Mouse (Mus musculus) activated CD4-positive, CD25-positive, alpha-beta regulatory T cell, adult 4 months (primary cell): ENCODE results near the gene Smarcc1. TPM values are rescaled to one million over a fixed set of nuclear protein-coding genes. Genes with fewer than 3 reads are reported as not detected.
"Not testable (repeated sequence)": the region's sequence is repeated elsewhere in the genome, so short reads cannot be mapped to it uniquely, and the experiment has no call there.

Experiments used
- ATAC-seq: one replicate; pipeline ENCODE4 v1.8.0; 2017
- polyA plus RNA-seq, 2 experiments: library from polyadenylated mRNA; unstranded; fragments of 100-300 nt; shearing (Covaris generic); gene quantifications; one replicate each; pipeline ENCODE4 v1.2.1; 2017

Smarcc1 gene
- polyA plus RNA-seq, 2 experiments from 2014 or later = 30.7 to 34.5 TPM

DNA sequence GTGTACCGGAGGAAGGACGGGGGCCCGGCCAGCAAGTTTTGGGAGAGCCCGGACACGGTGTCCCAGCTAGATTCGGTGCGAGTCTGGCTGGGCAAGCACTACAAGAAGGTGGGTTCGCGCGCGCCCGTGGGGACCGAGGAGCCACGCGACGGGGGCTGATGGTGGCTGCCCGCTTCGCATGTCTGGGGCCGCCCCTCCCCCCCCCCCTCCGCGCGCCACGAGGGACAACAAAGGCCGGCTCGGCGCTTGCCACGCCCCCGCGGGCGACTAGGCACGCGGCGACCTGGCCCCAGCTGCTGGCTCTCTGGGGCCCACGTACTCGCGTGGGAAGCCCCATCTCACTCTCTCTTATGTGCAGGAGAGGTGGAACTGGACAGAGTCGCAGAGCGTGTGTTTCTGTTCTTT is 14.7 kb downstream of the Smarcc1 start:
- peak; percentile 33 for ATAC-seq

DNA sequence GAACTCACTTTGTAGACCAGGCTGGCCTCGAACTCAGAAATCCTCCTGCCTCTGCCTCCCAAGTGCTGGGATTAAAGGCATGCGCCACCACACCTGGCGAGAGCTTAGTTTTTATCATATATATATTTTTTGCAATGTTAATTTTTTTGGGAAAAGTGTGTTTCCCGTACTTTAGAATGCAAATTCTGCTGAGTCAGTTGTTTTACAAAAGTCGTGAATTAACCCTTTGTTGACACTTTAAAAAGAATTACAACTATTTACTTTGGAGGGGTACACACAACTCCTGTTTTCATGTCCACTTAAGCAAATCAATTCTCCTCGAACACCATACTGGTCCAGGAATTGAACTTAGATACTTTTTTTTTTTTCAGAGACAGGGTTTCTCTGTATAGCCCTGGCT is 15.4 kb downstream of the Smarcc1 start:
- no peak for ATAC-seq

DNA sequence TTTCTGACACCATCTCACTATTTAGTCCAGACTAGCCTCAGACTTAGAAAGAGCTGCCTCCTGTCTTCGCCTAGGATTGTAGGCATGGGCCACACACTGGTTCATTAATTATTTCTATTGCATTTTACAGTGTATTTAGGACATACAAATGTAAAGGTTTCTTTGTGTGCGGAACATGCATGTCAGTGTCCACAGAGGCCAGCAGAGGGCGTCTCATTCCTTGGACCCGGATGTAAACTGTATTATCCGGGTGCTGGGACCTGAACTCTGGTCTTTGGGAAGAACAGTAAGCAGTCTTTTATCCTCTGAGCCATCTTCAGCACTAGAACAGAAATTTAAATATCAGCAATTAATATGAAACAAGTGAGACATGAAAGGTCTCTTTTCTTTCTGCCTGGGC is 16.7 kb downstream of the Smarcc1 start:
- ATAC-seq = no peak

DNA sequence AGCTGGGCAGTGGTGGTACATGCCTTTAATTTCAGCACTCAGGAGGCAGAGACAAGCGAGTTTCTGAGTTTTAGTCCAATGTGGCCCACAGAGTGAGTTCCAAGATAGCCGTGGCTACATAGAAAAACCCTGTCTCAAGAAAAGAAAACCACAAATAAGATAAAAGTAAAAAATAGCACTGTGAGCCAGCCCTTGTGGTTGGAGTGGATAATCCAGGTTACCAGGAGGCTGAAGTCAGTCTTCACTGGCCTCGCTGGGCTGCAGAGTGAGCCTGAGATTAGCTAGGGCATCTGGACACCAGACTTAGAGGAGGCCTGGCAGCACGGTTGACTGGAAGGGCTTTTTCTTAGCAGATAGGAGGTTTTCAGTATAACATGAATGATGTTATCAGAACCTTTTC is 21.6 kb downstream of the Smarcc1 start:
- no peak for ATAC-seq

DNA sequence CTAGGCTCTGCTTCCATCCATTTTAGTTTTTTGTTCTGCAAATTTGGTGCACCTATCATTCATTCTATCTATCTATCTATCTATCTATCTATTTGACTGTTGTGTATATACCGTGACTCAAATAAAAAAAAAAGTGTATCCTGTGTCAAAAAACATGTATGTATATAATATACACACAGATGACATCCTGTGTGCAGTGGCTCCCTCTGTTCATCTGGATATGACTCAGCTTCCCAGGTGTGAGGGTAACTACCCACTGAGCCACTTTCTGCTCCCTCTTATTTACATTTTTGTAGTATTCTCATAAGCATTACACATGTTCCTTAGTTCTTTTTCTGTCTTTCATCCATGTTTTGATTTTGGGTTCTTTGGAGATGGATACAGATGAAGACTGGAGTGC is 24.6 kb downstream of the Smarcc1 start:
- no peak for ATAC-seq

DNA sequence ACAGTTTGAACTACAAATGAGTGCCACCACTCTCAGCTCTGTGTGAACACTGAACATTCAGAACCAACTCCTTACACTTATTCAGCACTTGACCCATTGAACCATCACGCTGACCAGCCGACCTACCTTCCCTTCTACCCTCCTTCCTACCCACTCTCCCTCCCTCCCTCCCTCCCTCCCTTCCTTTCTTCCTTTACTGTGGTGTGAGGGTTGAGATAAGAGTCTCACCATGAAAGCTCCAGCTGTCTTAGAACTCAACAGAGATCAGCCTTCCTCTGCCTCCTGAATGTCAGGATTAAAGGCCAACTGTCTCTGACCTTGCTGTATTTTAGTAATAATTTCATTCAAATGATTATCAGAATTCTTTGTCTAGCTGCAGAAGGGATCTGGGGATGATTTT is 31.1 kb downstream of the Smarcc1 start:
- ATAC-seq = no peak

DNA sequence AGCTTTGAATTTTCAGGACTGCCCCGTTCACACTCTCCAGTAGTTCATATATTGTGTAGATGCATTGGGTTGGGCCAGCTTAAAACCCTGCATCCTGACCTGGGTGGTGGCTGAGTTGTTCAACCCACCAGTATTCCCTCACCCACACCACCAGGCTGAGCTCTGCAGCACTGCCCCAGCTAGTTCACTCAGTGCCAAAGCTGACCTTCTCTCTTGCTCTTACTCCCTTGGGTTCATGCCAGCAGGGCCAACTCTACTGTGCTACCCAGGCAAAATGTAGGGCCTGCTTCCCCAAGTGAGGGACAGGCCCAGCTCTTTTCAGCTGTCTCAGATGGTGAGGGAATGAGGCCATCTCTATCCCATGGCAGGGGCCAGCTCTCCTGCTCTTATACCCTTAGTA is 41.5 kb downstream of the Smarcc1 start:
- no peak for ATAC-seq

DNA sequence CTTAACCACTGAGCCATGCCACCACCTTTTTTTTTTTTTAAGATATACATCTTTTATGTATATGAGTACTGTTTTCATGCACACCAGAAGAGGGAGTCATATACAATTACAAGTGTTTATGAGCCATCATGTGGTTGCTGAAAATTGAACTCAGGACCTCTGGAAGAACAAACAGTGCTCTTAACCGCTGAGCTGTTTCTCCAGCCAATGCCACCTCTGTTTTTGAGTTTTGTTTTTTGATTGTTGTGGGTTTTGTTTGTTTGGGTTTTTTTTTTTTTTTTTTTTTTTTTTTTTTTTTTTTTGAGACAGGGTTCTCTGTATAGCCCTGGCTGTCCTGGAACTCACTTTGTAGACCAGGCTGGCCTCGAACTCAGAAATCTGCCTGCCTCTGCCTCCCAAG is 43.0 kb downstream of the Smarcc1 start:
- ATAC-seq = not testable (repeated sequence)

DNA sequence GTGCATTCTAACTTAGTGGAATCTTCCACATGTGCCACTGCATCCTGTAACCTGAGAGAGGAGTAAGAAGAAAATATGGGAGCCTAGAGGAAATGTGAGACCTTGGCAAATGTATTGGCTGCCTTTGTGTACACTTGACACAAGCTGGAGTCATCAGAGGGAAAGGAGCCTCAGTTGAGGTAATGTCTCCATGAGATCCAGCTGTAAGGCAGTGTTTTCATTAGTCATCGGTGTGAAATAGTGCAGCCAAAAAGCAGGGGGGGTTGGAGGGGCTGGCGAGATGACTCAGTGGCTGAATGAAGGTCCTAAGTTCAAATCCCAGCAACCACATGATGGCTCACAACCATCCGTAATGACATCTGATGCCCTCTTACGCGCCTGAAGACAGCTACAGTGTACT is 44.9 kb downstream of the Smarcc1 start:
- no peak for ATAC-seq

DNA sequence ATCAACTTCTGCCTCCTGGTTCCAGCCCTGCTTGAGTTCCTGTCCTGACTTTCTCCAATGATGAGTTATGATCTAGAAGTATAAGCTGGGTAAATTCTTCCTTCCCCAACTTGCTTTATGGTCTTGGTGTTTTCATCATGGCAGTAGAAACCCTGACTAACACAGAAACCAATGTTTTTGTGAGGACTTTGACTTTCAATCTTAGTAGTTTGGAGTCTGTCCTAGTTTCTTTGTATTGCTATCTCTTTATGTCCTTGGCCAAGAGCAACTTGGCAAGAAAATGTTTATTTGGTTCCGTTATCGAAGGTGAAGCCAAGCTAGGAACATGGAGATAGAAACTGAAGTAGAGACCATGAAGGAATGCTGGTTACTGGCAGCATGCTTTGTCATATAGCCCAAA is 45.6 kb downstream of the Smarcc1 start:
- no peak for ATAC-seq

DNA sequence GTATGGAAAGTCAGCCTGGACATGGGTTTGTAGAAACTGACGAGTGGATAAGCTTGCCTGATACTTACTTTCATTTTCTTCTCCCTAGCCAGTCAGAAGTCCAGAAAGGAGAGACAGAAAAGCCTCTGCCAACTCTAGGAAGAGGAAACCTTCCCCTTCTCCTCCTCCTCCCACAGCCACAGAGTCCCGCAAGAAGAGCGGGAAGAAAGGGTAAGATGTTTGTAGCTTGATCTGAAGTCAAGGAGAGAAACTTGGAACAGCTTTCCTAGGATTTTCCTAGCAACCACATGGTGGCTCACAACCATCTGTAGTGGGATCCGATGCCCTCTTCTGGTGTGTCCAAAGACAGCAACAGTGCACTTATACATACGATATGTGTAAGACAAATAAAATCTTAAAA is 53.4 kb downstream of the Smarcc1 start:
- no peak for ATAC-seq

DNA sequence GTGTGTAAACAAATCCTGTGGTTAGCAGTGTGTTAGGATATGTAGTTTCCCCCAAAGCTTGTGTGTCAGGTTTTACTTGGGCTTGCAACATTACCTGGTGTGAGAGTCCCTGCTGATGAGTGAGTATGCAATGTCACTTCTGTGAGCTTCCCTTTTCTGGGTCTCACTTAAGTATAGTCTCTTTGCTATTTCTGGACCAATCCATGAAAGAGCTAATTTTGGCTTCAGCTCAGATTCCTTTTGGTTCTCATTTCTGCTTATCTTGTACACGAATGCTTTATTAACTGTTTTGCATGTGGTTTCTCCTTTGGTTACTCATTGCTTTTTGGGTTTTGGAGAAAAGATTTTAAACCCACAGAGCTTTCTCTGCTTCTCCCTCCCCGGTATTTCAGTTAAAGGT is 82.4 kb downstream of the Smarcc1 start:
- no peak for ATAC-seq

DNA sequence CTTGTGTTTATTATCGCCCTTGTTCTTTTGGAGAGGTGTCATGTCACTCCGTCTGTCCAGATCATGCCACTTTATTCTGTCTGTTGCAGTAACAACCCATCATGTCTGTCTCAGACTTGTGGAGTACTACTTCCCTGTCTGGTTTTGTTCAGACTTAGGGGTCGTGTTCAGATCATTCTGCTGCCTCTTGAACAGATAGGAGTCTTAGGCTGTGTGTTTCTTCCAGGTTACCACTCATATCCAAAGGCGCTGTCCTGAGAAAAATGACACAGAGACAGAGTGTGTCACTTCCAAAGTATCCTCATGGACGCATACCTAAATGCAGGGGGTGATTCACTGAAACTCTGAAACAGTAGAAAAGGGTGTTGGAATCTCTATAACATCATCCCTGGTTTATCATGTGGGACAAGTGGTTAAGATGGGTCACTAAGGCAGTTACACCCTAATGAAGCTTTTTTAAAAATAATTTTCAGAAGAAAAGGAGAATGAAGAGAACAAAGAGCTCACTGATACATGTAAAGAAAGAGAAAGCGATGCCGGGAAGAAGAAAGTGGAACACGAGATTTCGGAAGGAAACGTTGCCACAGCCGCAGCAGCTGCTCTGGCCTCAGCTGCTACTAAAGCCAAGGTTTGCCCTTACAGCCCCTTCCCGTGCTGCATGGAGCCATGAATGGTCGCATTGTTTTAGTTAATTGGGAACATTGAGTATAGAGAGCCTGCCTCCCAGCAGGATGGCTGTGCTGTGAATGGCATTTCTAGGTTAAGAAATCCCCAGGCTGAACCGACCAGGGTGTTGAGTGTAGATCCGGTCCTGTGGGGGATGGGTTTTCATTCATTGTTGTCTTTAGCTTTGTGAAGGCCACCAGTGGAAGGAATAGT is 88.3 kb downstream of the Smarcc1 start:
- ATAC-seq = no peak

DNA sequence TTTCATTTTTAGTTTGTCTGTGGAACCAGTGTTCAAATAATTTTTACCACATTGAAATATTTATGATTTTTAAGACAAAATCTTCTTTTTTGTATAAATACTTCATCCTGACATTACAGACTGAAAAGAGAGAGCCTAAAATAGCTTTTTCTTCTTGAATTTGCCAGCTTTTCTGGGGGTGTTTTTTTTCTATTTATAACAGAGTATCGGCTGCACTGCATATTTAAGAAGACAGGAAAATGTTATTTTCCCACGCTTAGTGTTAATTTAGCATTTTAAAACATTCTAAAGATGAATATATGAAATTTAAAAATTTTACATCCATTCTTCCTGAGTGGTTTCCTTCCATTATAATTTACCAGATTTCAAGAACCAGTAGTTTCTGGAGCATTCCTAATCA is 88.9 kb downstream of the Smarcc1 start:
- ATAC-seq = no peak

DNA sequence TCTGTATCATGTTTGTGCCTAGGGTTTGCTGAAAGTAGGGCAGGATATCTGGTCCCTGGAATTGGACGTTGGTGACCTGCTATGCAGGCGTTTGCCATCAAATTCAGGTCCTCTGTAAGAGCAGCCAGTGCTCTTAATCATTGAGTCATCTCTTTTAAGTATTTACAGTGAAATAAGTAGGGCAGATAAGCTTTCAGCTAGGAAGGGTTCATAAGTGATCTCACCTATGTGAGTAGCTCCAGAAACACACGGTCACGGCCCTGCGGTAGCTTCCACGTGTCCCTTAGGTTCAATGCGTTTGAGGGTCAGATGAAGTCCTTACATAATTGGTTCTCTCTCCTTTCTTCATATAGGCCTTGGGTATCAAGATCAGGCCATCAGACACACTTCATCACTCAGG is 90.8 kb downstream of the Smarcc1 start:
- ATAC-seq = no peak

DNA sequence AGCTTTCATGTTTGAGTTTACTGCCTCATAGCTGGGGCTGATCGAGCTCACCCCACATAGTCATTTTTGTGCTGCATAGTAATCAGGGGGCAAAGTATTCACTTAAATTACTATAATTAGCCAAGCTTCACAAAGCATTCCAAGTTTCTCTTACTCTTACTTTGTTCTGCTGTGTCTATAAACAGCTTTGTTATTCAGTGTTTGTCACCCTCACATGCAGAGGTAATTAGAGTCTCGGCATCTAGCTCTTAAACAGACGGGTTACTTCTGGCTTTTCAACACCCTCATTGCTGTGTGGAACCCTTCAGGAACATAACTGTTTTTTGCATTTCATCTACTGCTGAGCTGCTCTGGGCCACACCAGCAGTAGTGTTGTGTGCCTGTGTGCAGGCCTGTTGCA is 91.5 kb downstream of the Smarcc1 start:
- no peak for ATAC-seq

DNA sequence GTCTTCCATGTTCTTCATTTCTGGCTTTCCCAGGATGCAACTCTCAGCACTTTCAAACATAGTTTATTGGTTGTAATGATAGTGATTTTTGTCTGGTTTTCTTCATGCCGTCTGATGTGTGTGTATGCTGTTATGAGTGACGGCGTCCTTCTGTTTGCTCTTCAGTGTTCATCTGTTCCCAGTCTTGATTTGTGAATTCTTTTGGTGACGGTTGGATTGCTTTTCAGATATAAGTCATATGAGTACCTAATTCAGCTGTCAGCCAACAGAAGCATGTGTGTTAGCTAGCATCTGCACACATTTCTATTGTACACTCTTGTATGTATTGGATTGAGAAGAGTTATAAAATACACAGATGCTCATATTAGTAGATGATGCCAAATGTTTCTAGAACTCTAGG is 106.8 kb downstream of the Smarcc1 start:
- ATAC-seq = no peak

DNA sequence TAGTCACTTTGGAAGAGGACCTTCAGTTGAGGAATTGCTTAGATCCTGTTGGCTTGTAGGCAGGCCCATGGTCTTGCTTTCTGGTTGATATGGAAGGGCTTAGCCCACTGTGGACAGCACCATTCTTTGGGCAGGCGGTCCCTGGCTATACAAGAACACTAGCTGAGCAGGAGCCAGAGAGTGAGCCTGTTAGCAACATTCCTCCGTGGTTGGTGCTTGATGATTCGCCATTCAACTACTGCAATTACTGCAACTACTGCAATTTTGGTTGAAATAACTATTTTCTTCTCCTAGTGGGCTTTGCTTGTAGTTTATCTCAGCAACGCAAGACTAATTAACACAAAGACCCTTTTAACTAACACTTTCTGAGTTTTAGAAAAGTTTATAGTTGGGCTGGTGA is 108.7 kb downstream of the Smarcc1 start:
- no peak for ATAC-seq

DNA sequence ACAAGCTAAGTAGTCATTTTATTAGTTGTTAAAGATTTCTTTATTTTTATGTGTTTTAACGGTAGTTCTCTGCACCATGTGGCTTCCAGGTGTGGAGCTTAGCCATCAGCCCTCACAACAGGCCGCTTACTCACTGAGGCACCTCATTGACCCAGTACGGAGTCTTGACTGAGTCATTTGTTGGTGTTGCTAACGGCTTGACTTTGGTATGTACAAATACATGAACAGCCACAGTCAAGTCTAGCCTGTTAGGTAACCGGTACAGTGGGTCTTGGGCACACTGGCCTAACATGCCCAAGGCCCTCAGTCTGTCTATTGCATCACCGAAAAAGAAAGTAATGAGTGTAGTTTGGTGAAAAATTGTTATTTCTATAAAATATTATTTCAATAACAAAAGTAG is 111.2 kb downstream of the Smarcc1 start:
- no peak for ATAC-seq

DNA sequence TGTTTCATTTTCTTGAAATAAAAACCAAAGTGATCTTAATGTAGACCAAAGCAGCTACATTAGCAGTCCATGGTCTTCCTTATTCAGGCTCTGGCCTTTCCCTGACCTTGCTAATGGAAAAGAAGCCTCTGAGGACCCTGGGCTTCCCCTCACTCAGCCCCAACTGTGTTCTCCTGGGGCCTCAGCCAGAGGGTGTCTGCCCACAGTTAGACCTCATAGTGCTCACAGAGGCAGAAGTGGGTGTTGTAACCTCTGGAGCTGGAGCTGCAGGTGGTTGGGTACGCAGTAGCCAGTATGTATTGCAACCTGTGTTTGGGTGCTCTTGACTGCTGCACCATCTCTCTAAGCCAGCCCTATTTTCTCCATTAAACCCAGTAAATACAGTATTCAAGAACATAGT is 111.6 kb downstream of the Smarcc1 start:
- no peak for ATAC-seq

DNA sequence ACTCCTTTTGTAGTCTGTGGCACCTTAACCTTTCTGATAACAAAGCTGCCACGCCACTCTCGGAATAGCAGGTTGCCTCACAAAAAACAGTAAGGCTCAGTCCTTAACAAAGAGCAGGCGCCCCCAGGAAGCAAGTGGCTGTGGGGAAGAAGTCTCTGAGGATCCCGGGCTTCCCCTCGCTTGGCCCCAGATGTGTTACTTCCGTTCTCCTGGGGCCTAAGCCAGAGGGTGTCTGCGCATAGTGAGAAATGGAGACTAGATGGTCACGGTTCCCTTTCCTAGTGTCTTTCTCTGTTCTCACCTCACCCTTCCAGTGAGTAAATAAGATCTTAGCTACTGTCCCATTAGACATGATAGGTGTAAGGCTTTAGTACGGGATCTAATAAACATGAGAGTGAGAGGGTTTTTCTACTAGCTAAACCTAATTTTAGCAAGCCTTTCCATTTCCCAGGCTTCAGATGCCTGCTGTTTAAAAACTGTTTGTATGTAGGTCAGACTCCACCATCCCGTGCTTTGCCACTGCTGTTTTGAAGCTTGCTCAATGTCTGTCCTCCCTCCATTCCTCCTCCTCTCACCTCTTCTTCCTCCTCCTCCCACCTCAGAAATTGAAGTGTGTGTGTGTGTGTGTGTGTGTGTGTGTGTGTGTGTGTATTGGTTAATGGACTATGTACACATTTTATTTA is 112.2 kb downstream of the Smarcc1 start:
- ATAC-seq = no peak

DNA sequence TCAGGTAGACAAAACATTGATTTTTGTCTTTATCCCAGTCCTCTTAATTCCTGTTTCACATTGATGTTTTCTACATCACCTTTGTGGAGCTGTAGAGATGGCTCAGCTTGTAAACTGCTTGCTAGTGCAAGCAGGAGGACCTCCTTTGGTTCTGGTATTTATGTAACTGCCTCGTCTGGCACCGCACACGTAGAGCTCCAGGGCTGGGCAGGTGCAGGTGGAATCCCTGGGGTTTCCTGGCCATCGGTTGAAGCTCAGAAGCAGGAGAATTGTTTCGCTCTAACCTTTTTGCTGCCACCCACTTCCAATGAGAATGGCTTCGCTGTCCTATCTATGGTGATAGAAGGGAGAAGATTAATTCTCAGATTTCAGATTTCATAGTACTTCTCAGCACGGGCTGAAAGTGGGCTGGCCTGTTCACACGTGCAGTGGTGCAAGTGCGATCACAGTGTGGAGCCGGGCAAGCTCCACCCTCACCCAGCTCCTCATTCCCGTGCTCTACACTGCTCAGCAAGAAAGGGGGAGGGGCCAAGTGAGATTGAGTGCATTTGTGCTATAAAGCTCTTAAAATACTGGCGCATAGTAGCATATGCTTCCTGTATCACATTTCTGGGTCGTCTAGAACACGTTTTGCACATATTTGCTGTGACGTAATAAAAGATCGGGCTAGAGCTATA is 113.0 kb downstream of the Smarcc1 start:
- ATAC-seq = no peak

DNA sequence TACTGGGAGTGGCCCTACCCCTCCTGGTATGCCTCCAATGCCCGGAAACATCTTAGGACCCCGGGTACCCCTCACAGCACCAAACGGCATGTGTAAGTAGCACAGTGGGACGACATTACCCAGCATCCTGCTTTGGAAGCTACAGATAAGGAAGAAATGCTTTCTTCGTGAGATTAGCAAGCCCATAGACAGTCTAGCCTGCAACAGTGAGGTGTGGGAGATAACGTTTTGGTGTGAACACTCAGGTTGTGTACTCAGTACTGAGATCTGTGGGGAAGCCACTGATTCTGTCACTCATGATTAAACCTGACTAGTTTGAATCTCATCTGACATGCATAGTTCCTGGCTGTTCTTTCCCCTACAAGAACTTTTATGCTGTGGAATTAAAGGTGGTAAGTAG is 117.5 kb downstream of the Smarcc1 start:
- no peak for ATAC-seq
